Mouse (Mus musculus) forebrain, embryonic 11.5 days (tissue): Measurements from ENCODE around the gene Bach2. TPM values are rescaled to one million over a fixed set of nuclear protein-coding genes. Genes with fewer than 3 reads are reported as not detected.

Experiments
- ATAC-seq: fragments of 200-750 bp; cut with Nextera tagmentation; replicated peaks from 2 replicates; pipeline ENCODE4 v1.8.0; 2017; ENCODE audit warnings: moderate TSS enrichment; ENCODE audit not compliant: low FRiP score
- DNase-seq: peaks from one replicate; pipeline ENCODE4 v3.0.0-alpha.2; 2017; ENCODE audit warnings: low spot score
- H3K27ac ChIP-seq: fragments of 300-500 bp; sonication (generic); 2 replicates; pipeline ENCODE4 v1.5.1; 2014; ENCODE audit warnings: low read depth, low read length
- H3K27me3 ChIP-seq: fragments of 300-500 bp; sonication (generic); 2 replicates; pipeline ENCODE4 v1.6.1; 2014; ENCODE audit warnings: mild to moderate bottlenecking, low read length, mixed read lengths; ENCODE audit not compliant: control insufficient read depth, insufficient read depth
- H3K36me3 ChIP-seq: fragments of 300-500 bp; sonication (generic); 2 replicates; pipeline ENCODE4 v1.6.1; 2014; ENCODE audit warnings: mild to moderate bottlenecking, low read length, moderate library complexity, mixed read lengths; ENCODE audit not compliant: control insufficient read depth, insufficient read depth
- H3K4me1 ChIP-seq: fragments of 300-500 bp; sonication (generic); replicated peaks from 2 replicates; pipeline ENCODE4 v1.6.1; 2014; ENCODE audit warnings: low read length, mixed read lengths; ENCODE audit not compliant: control insufficient read depth, insufficient read depth
- H3K4me2 ChIP-seq: fragments of 300-500 bp; sonication (generic); 2 replicates; pipeline ENCODE4 v1.6.1; 2014; ENCODE audit warnings: low read depth, mild to moderate bottlenecking, low read length, moderate library complexity, mixed read lengths; ENCODE audit not compliant: severe bottlenecking
- H3K4me3 ChIP-seq: fragments of 300-500 bp; sonication (generic); 2 replicates; pipeline ENCODE4 v1.5.1; 2014; ENCODE audit warnings: low read depth, low read length
- H3K9ac ChIP-seq: fragments of 300-500 bp; sonication (generic); 2 replicates; pipeline ENCODE4 v1.6.1; 2014; ENCODE audit warnings: low read length
- H3K9me3 ChIP-seq: fragments of 300-500 bp; sonication (generic); 2 replicates; pipeline ENCODE4 v1.6.1; 2016; ENCODE audit warnings: low read length, mixed read lengths; ENCODE audit not compliant: control insufficient read depth
- WGBS: fragments of 180-500 bp; shearing (Covaris S2); extraction: QIAGEN DNeasy Blood & Tissue Kit; methylation state at CpG from one replicate; pipeline ENCODE4 v1.1.7; 2014; 5-methylcytosine and 5-hydroxymethylcytosine counted together
- polyA plus RNA-seq: library from polyadenylated mRNA; unstranded; fragments of >200 nt; fragmentation: Nextera tagmentation; extraction: Ambion mirVana; gene quantifications from 2 replicates; pipeline ENCODE4 v1.2.1, GENCODE M21; 2014

Bach2 gene
- polyA plus RNA-seq, 1 experiment from 2014 or later = 16.2 TPM

DNA sequence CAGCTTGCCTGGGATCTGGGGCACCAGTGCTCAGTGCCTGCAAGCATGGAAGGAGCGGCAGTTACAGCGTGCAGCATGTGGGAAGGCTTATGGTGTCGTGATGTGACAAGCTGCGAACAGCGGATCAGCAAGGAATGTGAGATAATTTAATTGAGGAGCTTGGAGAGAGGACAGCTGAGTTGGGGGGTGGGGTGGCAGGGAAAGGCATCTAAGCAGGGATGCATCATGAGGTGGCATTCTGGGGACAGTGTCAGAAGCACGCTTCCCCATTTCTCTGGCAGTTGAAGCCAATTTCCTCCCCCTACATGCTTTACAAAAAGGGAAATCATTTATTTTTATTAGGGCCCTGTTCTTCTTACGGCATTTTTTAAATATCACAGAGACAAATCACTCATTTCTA is 134.5 kb downstream of the Bach2 start:
- H3K4me1 ChIP-seq = peaks cover 4% of the 10 kb centered on the region; the same call in 1 of the 2 replicates
- no peak overlapping the region for H3K9ac ChIP-seq
- no peak overlapping the region for H3K27ac ChIP-seq
- DNase-seq (peak; percentile 56), ATAC-seq (peak; percentile 67; the same call in 1 of the 2 replicates)
- no peaks in the 10 kb centered on the region for H3K27me3 ChIP-seq
- no peak overlapping the region for H3K4me2 ChIP-seq
- H3K36me3 ChIP-seq = no peaks in the 10 kb centered on the region
- 54% methylated on average over 7 of the region's 7 CpGs for WGBS
- H3K4me3 ChIP-seq = no peak overlapping the region
- no peaks in the 10 kb centered on the region for H3K9me3 ChIP-seq

DNA sequence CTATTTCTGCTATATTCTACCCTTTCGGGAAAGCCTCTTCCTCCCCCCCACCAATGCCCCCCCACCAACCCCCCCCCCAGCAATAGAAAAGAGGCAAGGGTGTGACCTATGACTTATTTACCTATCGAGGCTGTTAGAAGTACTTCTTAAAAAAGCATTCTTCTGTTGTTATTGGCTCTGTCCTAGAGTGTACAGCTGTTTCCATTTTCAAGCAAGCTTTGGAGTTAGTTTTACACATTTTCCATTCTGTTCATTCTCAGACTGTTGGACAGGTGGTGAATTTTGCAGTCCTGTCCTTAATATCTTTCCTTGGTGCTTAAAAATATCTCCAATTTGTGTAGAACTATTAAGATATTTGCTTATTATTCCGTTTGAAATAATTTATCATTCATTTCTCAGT is 134.9 kb downstream of the Bach2 start:
- no peaks in the 10 kb centered on the region for H3K36me3 ChIP-seq
- H3K9me3 ChIP-seq = no peaks in the 10 kb centered on the region
- H3K9ac ChIP-seq = no peak overlapping the region
- H3K4me1 ChIP-seq = peaks cover 4% of the 10 kb centered on the region; the same call in 1 of the 2 replicates
- H3K27ac ChIP-seq = no peak overlapping the region
- 74% methylated on average over 3 of the region's 3 CpGs for WGBS
- no peak overlapping the region for H3K4me3 ChIP-seq
- DNase-seq = no peak
- ATAC-seq = no peak
- no peaks in the 10 kb centered on the region for H3K27me3 ChIP-seq
- no peak overlapping the region for H3K4me2 ChIP-seq

DNA sequence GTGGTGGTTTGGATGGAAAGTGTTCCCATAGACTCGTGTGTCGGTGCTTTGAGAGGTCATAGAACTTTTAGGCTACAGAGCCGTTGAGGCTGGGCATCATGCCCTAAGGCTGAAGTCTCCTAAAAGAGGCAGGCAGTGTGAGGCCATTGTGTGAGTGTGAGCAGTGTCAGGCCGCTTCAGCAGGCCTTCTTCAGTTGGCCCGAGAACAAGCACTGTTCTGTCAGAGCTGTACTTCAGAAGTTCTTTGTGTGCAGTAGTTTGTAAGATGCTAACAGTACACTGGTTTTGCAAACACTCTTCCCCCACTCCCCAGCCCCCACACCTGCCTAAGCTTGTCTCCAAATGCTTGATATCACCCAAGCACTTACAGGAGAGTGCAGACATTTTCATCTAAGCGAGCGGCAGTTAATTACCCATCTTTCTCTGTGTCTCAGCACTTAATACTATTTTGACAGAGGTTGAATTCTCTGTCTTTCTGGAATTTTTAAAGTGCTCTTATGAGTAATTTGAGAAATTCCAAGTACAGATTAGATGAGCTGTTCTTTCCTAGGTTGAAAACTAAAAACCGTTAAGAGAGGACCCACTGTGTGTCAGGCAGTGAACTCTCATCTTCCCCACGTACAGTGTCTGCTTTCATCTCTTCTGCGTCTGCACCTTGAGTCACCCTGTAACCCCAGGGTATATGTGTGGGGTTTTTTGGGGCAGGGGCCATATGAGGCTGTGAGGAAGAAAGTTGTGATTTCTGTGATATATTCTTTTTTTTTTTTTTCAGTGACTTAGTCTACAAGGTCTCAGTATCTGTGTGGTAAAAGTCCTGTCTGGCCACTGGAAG is 136.4 kb downstream of the Bach2 start:
- WGBS = 64% methylated on average over 10 of the region's 10 CpGs
- H3K4me2 ChIP-seq = no peak overlapping the region
- no peak for ATAC-seq

DNA sequence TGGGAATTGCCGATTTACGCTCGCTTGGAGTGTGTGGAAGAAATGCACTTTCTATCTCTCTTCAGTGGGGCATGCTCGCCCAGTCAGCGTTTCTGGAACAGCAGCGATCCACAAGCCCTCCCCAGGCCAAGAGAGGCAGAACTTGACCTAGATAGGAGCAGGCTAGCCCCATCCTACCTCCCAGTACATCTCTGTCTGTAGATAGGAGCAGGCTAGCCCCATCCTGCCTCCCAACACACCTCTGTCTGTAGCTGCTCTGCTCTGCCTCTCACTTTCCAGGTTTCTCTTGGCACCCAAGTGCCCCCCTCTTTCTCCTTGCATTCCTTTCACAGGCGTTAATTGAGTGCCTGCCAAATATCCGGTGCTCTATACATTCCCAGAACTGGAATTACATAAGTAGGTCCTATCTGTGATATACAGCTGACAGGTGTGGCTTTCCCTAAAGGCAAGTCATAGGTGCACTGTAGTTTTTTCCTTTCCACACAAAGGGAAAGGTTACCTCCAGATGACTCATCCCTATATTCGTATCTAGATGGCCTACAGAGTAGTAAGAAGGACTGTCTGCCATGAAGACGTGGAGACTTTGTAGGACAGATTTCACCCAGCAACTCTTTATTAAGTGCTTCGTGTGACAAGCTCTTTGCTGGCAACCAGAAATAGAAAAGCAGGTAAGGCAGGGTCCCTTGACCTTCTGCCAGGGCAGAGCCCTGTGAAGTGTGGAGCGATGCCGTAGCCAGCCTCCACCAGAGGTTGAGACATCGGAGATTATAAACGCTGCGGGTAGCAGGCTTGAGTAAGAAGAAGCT is 137.3 kb downstream of the Bach2 start:
- Histone ChIP-seq H3K9ac (no peak overlapping the region), H3K4me3 (no peak overlapping the region), H3K27me3 (no peaks in the 10 kb centered on the region), H3K4me1 (peaks cover under 1% of the 10 kb centered on the region; the same call in 1 of the 2 replicates), H3K36me3 (no peaks in the 10 kb centered on the region), H3K27ac (no peak overlapping the region), H3K4me2 (no peak overlapping the region), H3K9me3 (no peaks in the 10 kb centered on the region)
- WGBS = 88% methylated on average over 16 of the region's 16 CpGs
- ATAC-seq (no peak), DNase-seq (no peak)

More for the DNA sequence above, 136.4 kb downstream of the Bach2 start:
- H3K9me3 ChIP-seq = no peaks in the 10 kb centered on the region
- H3K9ac ChIP-seq = no peak overlapping the region
- H3K4me3 ChIP-seq = no peak overlapping the region
- H3K27ac ChIP-seq = no peak overlapping the region
- H3K4me1 ChIP-seq = peaks cover 4% of the 10 kb centered on the region; the same call in 1 of the 2 replicates
- H3K27me3 ChIP-seq = no peaks in the 10 kb centered on the region
- no peaks in the 10 kb centered on the region for H3K36me3 ChIP-seq
- DNase-seq = no peak

DNA sequence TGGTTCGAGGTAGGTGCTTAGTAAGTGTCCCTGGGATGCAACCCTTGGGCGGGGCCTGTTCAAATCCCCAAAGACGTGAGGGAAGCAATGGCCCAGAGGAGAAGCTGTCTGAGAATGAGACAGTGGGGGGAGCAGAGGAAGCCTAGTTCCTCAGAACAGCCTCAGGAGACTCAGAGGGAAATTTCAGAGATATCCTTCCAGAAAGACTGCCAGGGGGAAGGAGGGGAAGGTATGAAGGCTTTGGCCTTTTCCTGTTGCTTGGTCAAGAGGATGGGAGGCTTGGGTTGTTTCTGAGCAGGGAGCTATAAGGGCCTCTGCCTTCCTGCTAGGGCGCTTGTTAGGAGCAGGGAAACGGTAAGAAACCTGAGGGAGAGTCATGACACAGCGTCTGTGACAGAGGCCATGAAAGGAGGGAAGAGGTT is 137.9 kb downstream of the Bach2 start:
- Histone ChIP-seq H3K27ac (no peak overlapping the region), H3K4me2 (no peak overlapping the region), H3K4me3 (no peak overlapping the region), H3K27me3 (no peaks in the 10 kb centered on the region), H3K9me3 (no peaks in the 10 kb centered on the region), H3K4me1 (no peaks in the 10 kb centered on the region; the same call in 1 of the 2 replicates), H3K36me3 (no peaks in the 10 kb centered on the region), H3K9ac (no peak overlapping the region)
- 73% methylated on average over 6 of the region's 6 CpGs for WGBS
- DNase-seq = no peak
- no peak for ATAC-seq

DNA sequence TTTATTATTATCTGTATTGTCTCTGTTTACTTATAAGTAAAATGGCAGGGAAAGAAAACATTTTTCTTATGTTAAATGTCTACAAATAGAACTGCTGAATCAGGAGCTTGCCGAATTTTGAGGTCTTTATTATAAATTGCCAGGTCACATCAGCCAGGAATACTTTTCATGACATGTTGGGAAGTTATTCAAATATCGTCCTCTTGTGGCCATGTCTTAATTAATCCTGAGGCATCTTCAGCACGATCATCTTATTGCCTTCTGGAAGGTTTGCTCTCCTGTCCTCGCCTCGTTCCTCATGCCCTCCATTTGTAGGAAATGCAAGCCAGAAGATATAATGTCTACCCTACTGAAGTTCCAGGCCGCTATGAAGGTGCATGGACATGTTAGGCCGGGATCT is 140.5 kb downstream of the Bach2 start:
- Histone ChIP-seq H3K9ac (no peak overlapping the region), H3K36me3 (no peaks in the 10 kb centered on the region), H3K4me2 (no peak overlapping the region), H3K4me1 (no peaks in the 10 kb centered on the region; the same call in 1 of the 2 replicates), H3K27ac (no peak overlapping the region), H3K9me3 (no peaks in the 10 kb centered on the region), H3K27me3 (no peaks in the 10 kb centered on the region), H3K4me3 (no peak overlapping the region)
- no peak for ATAC-seq
- no peak for DNase-seq
- 91% methylated on average over 7 of the region's 7 CpGs for WGBS

DNA sequence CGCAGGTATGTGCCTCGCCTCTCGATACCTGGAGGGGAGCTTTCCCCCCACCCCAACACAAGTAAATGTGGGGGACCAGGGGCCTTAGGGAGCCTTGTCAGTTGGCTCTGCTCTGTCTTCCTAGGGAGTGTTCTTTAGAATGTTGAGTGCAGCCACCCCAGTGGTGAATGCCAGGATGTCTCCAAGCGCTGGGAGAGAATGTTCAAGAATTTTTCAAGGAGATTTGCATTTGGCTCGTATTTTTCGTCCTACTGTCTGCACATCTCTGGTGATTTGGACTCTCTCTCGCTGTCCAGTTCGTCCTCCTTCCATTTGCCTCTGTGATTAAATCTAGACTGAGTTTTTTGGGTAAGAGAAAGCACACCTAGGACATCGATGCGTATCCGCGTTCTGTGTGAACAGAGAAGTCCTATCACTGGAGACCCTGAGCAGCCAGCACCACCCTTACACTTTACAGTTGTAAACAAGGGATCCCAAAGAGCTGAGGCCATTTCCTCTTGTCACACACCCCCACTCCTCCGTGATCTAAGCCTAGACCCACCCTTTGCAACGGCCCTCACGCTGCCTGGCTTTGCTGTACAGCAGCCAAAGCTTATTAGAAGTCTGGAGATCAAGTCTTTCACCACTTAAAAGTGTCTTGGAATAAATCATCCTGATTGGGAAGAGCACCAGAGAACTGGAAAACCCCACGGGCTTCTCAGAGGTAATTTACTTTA is 143.2 kb downstream of the Bach2 start:
- Histone ChIP-seq H3K36me3 (no peaks in the 10 kb centered on the region), H3K4me3 (no peak overlapping the region), H3K9ac (no peak overlapping the region), H3K27me3 (no peaks in the 10 kb centered on the region), H3K9me3 (no peaks in the 10 kb centered on the region), H3K4me1 (no peaks in the 10 kb centered on the region), H3K4me2 (no peak overlapping the region), H3K27ac (no peak overlapping the region)
- DNase-seq (no peak), ATAC-seq (no peak)
- 89% methylated on average over 16 of the region's 16 CpGs for WGBS

DNA sequence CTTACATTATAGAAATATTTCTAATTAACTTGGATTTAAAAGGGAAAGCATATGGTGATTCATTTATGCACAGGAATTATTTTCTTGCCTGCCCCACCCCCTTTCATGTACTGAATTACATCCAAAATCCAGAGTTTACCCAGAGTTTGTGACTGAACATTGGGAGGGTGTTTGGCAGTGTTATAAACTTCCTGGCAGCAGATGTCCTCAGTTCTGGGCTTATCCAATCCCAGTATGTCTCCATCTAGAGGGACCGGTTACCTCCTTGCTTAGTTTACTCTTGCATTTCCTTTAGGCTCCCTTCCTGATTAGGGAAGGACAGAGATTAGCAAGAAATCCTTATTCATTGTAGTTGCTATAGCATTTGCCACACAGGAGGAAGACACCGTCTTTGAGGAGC is 146.5 kb downstream of the Bach2 start:
- no peak for DNase-seq
- 90% methylated on average over 2 of the region's 2 CpGs for WGBS
- Histone ChIP-seq H3K9me3 (no peaks in the 10 kb centered on the region), H3K9ac (no peak overlapping the region), H3K27me3 (no peaks in the 10 kb centered on the region), H3K36me3 (no peaks in the 10 kb centered on the region), H3K4me2 (no peak overlapping the region), H3K4me1 (0 out of 2 replicates have a peak, but pooled peaks cover 5% of the 10 kb centered on the region), H3K27ac (no peak overlapping the region), H3K4me3 (no peak overlapping the region)
- ATAC-seq = no peak
